Mouse (Mus musculus) midbrain, embryonic 10.5 days (tissue): ENCODE data around the gene Hspbap1. TPM values are rescaled to one million over a fixed set of nuclear protein-coding genes. Genes with fewer than 3 reads are reported as not detected.
A peak's percentile ranks its signal among the peaks of the same experiment; 100 is the strongest.

Source experiments
- DNase-seq: peaks from one replicate; pipeline ENCODE4 v3.0.0-alpha.2; 2017; ENCODE audit warnings: low spot score
- H3K27ac ChIP-seq: fragments of 300-500 bp; sonication (generic); replicated peaks from 2 replicates; pipeline ENCODE4 v1.5.1; 2016; ENCODE audit warnings: mild to moderate bottlenecking
- H3K27me3 ChIP-seq: fragments of 300-500 bp; sonication (generic); 2 replicates; pipeline ENCODE4 v1.6.1; 2016; ENCODE audit warnings: low read depth, mild to moderate bottlenecking; ENCODE audit not compliant: poor library complexity, severe bottlenecking
- H3K36me3 ChIP-seq: fragments of 300-500 bp; sonication (generic); 2 replicates; pipeline ENCODE4 v1.6.1; 2016; ENCODE audit warnings: mild to moderate bottlenecking, moderate library complexity
- H3K4me1 ChIP-seq: fragments of 300-500 bp; sonication (generic); 2 replicates; pipeline ENCODE4 v1.6.1; 2016
- H3K4me3 ChIP-seq: fragments of 300-500 bp; sonication (generic); 2 replicates; pipeline ENCODE4 v1.5.1; 2016; ENCODE audit warnings: mild to moderate bottlenecking, moderate library complexity
- H3K9me3 ChIP-seq: fragments of 300-500 bp; sonication (generic); replicated peaks from 2 replicates; pipeline ENCODE4 v1.6.1; 2016; ENCODE audit warnings: mild to moderate bottlenecking
- WGBS: fragments of 180-500 bp; shearing (Covaris S2); methylation state at CpG from one replicate; pipeline ENCODE4 v1.1.7; 2016; 5-methylcytosine and 5-hydroxymethylcytosine counted together
- polyA plus RNA-seq: library from polyadenylated mRNA; unstranded; fragments of >200 nt; fragmentation: Nextera tagmentation; extraction: Ambion mirVana; gene quantifications from 2 replicates; pipeline ENCODE4 v1.2.1, GENCODE M21; 2016

Hspbap1 gene
- polyA plus RNA-seq, 1 experiment from 2014 or later: 26.0 TPM

DNA sequence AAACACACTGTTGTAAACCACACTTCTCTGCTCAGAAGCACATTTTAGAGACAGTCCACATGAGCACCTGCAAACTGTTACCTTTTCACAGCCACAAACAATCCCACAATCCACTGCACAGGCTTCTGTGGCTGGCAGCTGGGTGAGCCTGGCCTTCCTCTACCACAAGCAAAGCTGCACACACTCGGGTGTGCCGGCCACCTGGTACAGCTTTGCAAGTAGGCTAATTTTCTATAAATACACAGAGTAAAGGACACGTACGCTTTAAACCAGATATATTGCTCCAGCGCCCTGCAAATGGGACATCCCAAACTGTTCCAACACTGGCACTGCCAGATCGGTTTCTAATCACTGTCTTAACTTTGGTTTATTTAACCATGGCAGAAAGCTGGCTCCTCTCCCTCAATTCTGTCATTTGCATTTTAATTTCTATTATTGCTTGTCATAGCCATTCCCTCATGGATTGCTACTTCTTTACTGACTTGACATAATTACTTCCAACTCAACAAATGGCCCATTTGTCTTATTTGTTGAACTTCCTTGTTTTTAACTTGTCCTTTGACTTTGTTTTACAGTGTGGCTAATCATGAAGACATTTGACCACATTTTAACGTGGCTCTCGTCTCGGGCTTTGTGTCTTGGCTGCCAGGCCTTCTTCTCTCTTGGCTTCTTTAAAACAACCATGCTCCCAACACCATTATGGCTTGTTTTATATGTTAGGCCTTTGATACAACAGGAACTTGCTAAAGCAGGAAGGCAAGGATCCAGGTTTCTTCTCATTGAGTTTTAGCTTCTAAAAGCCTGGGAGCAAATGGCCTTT, 22.5 kb upstream of the Hspbap1 start:
- WGBS: 96% methylated on average over 9 of the region's 9 CpGs
- H3K4me1 ChIP-seq: no peaks in the 10 kb centered on the region
- H3K27me3 ChIP-seq: no peaks in the 10 kb centered on the region
- H3K9me3 ChIP-seq: no peaks in the 10 kb centered on the region
- H3K27ac ChIP-seq: no peak overlapping the region
- no peaks in the 10 kb centered on the region for H3K36me3 ChIP-seq
- H3K4me3 ChIP-seq: no peak overlapping the region
- no peak for DNase-seq

DNA sequence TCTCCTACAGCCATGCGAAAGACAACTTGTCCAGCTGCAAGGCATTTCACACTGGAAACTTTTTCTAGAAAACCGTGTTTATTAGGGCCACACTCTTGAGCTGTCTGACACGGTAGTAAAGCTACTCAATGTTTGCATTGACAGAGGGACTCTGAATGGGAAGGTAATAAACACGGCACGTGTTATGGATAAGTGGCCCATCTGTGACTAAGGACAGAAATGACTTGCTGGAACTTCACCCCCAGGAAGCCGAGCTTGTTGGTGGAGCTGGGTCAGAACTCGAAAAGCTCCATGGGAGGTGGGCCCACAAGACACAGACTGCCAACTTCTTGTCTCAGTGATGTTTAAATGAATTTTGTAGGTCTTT, 22.0 kb upstream of the Hspbap1 start:
- Histone ChIP-seq H3K27me3 (no peaks in the 10 kb centered on the region), H3K27ac (no peak overlapping the region), H3K9me3 (no peaks in the 10 kb centered on the region), H3K4me1 (no peaks in the 10 kb centered on the region), H3K4me3 (no peak overlapping the region), H3K36me3 (no peaks in the 10 kb centered on the region)
- WGBS: 88% methylated on average over 7 of the region's 7 CpGs
- DNase-seq: no peak

- no peak overlapping the region for H3K4me3 ChIP-seq
- H3K36me3 ChIP-seq: no peaks in the 10 kb centered on the region
- H3K9me3 ChIP-seq: no peaks in the 10 kb centered on the region
- no peak for DNase-seq
- no peaks in the 10 kb centered on the region for H3K4me1 ChIP-seq
- 80% methylated on average over 7 of the region's 7 CpGs for WGBS
- H3K27ac ChIP-seq: no peak overlapping the region
- H3K27me3 ChIP-seq: no peaks in the 10 kb centered on the region
These were observed 20.8 kb upstream of the Hspbap1 start for GRCm38 (mm10) chr16:35749385-35749784.

DNA sequence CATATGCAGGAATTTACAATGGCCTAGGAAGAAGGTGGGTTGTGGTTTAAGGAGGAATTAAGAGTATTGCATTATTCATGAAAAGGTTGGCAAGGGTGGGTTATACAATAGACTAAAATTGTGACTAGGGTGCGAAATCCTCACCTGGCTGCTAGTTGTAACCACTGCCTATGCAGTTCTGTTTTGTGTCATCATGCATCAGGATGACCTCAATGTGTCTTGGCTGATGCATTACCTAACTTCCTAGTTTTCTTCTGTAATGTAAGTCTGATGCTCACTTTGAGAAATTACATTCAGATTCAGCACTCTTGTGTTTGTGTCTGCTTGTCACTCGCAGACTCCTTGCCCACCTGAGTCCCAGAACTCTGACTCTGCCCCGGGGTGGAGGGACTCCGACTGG, 18.3 kb upstream of the Hspbap1 start:
- no peak overlapping the region for H3K4me3 ChIP-seq
- 88% methylated on average over 4 of the region's 4 CpGs for WGBS
- H3K27ac ChIP-seq: no peak overlapping the region
- H3K4me1 ChIP-seq: no peaks in the 10 kb centered on the region
- H3K9me3 ChIP-seq: no peaks in the 10 kb centered on the region
- no peaks in the 10 kb centered on the region for H3K36me3 ChIP-seq
- no peaks in the 10 kb centered on the region for H3K27me3 ChIP-seq
- no peak for DNase-seq

DNA sequence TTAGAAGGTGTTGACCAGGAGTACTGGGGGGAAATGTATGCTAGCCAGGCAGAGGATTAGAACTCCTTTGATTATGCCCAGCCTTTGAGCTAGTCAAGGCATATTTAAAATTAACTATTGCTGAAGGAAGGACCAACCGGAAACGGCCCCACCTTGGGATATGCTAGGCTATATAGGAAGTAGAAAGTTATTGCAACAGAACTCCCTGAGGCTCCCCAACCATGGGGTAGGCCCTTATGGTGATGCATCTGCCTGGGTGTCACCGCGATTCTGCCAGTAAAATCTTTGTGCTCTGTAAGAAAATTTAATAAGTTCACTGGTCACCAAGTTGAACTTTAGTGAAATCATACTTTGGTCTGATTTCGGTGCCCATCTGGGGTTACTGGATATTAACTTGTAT, 16.2 kb upstream of the Hspbap1 start:
- Histone ChIP-seq H3K27ac (no peak overlapping the region), H3K36me3 (no peaks in the 10 kb centered on the region), H3K4me3 (no peak overlapping the region), H3K4me1 (no peaks in the 10 kb centered on the region), H3K27me3 (no peaks in the 10 kb centered on the region), H3K9me3 (no peaks in the 10 kb centered on the region)
- 97% methylated on average over 5 of the region's 5 CpGs for WGBS
- DNase-seq: no peak

GRCm38 (mm10) chr16:35755502-35756334, 14.5 kb upstream of the Hspbap1 start:
- WGBS: 91% methylated on average over 6 of the region's 6 CpGs
- no peaks in the 10 kb centered on the region for H3K4me1 ChIP-seq

DNA sequence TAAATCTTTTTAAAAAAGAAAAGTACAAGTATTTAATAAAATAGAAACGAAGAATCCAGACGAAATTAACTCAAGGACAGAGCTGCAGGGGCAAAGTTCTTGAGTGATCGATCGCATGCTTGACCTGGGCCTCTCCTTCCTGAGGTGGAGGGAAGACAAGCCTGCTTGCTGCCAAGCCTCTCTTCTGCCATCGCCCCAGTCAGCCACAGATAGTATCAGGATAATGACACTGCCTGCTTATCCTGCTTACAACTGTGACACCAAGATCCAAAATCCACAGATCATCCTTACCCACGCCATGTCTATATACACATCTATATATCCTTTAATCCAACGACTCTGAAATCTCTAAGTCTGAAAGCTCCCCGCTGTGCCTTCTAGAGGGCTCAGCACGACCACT, 13.5 kb upstream of the Hspbap1 start:
- Histone ChIP-seq H3K36me3 (no peaks in the 10 kb centered on the region), H3K4me3 (no peak overlapping the region), H3K27me3 (no peaks in the 10 kb centered on the region), H3K9me3 (no peaks in the 10 kb centered on the region), H3K27ac (no peak overlapping the region), H3K4me1 (no peaks in the 10 kb centered on the region)
- WGBS: 89% methylated on average over 9 of the region's 9 CpGs
- no peak for DNase-seq

More at GRCm38 (mm10) chr16:35755502-35756334, 14.5 kb upstream of the Hspbap1 start:
- Histone ChIP-seq H3K27me3 (no peaks in the 10 kb centered on the region), H3K36me3 (no peaks in the 10 kb centered on the region), H3K9me3 (no peaks in the 10 kb centered on the region), H3K27ac (no peak overlapping the region), H3K4me3 (no peak overlapping the region)
- no peak for DNase-seq

- no peak overlapping the region for H3K4me3 ChIP-seq
- no peaks in the 10 kb centered on the region for H3K27me3 ChIP-seq
- no peak overlapping the region for H3K27ac ChIP-seq
- H3K4me1 ChIP-seq: no peaks in the 10 kb centered on the region
- H3K9me3 ChIP-seq: no peaks in the 10 kb centered on the region
- H3K36me3 ChIP-seq: no peaks in the 10 kb centered on the region
- DNase-seq: no peak
- WGBS: 90% methylated on average over 5 of the region's 5 CpGs
These were observed 10.8 kb upstream of the Hspbap1 start for GRCm38 (mm10) chr16:35759401-35759800.

GRCm38 (mm10) chr16:35763590-35764296, 6.4 kb upstream of the Hspbap1 start:
- Histone ChIP-seq H3K36me3 (no peaks in the 10 kb centered on the region), H3K4me1 (peaks cover 13% of the 10 kb centered on the region), H3K27ac (no peak overlapping the region), H3K27me3 (no peaks in the 10 kb centered on the region), H3K9me3 (no peaks in the 10 kb centered on the region), H3K4me3 (no peak overlapping the region)
- no peak for DNase-seq
- WGBS: 86% methylated on average over 11 of the region's 11 CpGs

DNA sequence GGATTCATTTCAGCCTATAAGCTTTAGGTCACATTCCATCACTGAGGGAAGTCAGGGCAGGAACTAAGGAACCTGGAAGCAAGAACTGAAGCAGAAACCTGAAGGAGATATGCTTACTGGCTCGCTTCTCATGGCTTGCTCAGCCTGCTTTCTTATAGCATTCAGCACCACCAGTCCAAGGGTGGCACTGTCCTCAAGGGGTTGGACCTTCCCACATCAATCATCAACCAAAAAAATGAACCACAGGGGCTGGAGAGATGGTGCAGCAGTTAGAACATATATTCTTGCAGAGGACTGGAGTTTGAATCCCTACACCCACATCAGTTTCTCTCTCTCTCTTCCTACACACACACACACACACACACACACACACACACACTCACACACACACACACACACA, 5.2 kb upstream of the Hspbap1 start:
- peaks cover 25% of the 10 kb centered on the region for H3K4me1 ChIP-seq
- H3K4me3 ChIP-seq: no peak overlapping the region
- H3K9me3 ChIP-seq: no peaks in the 10 kb centered on the region
- 93% methylated on average over 1 of the region's 1 CpGs for WGBS
- no peaks in the 10 kb centered on the region for H3K27me3 ChIP-seq
- no peaks in the 10 kb centered on the region for H3K36me3 ChIP-seq
- no peak for DNase-seq
- no peak overlapping the region for H3K27ac ChIP-seq

GRCm38 (mm10) chr16:35765449-35765848, 4.7 kb upstream of the Hspbap1 start:
- DNase-seq: no peak
- H3K36me3 ChIP-seq: no peaks in the 10 kb centered on the region
- no peaks in the 10 kb centered on the region for H3K9me3 ChIP-seq
- WGBS: 84% methylated on average over 2 of the region's 2 CpGs
- peaks cover 27% of the 10 kb centered on the region for H3K4me1 ChIP-seq
- no peaks in the 10 kb centered on the region for H3K27me3 ChIP-seq
- H3K27ac ChIP-seq: no peak overlapping the region
- H3K4me3 ChIP-seq: no peak overlapping the region

DNA sequence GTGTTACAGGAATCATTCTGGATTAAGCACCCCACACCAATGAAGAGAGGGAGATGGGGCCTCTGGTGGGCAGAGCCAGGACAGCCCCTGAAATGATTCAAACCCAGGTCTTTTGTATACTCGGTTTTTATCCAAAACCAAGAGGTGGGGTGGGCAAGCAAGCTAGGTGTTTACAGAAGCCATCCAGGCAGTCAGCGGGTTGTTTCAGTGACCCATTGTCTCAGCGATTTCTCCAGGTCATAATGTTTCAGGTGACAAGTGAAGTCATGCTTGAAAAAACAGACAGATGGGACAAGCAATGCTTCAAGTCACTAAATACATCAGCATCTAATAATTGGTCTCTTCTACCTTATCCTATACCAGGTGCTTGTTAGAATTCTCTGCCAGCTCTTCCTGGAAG, 3.8 kb upstream of the Hspbap1 start:
- H3K27me3 ChIP-seq: no peaks in the 10 kb centered on the region
- no peak overlapping the region for H3K27ac ChIP-seq
- H3K4me1 ChIP-seq: peaks cover 36% of the 10 kb centered on the region
- H3K9me3 ChIP-seq: no peaks in the 10 kb centered on the region
- WGBS: 88% methylated on average over 3 of the region's 3 CpGs
- H3K36me3 ChIP-seq: no peaks in the 10 kb centered on the region
- DNase-seq: no peak
- H3K4me3 ChIP-seq: no peak overlapping the region

DNA sequence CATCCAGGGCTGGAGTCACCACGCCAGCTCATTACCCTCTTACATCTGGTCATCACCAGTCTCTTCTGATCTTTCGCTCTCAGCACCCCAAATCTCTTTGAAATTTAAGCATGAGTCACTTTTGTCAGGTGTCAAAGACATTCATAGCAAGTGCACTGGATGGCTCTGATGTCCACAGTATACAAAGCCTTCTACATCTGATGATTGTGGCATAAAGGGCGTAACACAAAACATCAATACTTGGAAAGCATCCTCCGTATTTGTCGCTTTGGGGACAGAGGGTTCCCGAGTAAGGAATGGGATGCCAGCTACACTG, 1.7 kb upstream of the Hspbap1 start:
- Histone ChIP-seq H3K36me3 (peaks cover 3% of the 10 kb centered on the region; the same call in 1 of the 2 replicates), H3K27ac (peak overlapping the region; percentile 87), H3K9me3 (no peaks in the 10 kb centered on the region), H3K4me1 (peaks cover 40% of the 10 kb centered on the region), H3K27me3 (no peaks in the 10 kb centered on the region), H3K4me3 (peak overlapping the region; percentile 93)
- no peak for DNase-seq
- 29% methylated on average over 6 of the region's 6 CpGs for WGBS
